Mouse (Mus musculus) spleen, postnatal 14 days (tissue): Measurements from ENCODE around the gene Nob1.
A peak's percentile ranks its signal among the peaks of the same experiment; 100 is the strongest.

Experiments used
- DNase-seq, 2 experiments: peaks; one replicate each; pipeline ENCODE4 v3.0.0; 2021 to 2022; ENCODE audit warnings: low spot score in 2 of 2

Gene Nob1

GRCm38 (mm10) chr8:107435962-107436831, 11.3 kb upstream of the Nob1 start, which contains the start of gene Wwp2:
Gene Wwp2 (plus strand): TSS chr8:107436365.
- peak; percentile 67 to 77 for DNase-seq

GRCm38 (mm10) chr8:107435421-107435961, 10.6 kb upstream of the Nob1 start:
- DNase-seq: no peak

GRCm38 (mm10) chr8:107430821-107431220, 6.0 kb upstream of the Nob1 start:
- DNase-seq: no peak

GRCm38 (mm10) chr8:107425230-107425597, 363 bp upstream of the Nob1 start:
- no peak for DNase-seq

GRCm38 (mm10) chr8:107424176-107424575, 675 bp downstream of the Nob1 start:
- DNase-seq: no peak

GRCm38 (mm10) chr8:107417001-107417400, 7.8 kb downstream of the Nob1 start:
- DNase-seq: no peak

GRCm38 (mm10) chr8:107413881-107414280, 11.0 kb downstream of the Nob1 start:
- no peak for DNase-seq

GRCm38 (mm10) chr8:107412552-107412951, 12.3 kb downstream of the Nob1 start:
- DNase-seq: no peak

- DNase-seq: no peak
Observed at GRCm38 (mm10) chr8:107411391-107411790, 13.5 kb downstream of the Nob1 start.

GRCm38 (mm10) chr8:107405935-107406334, 18.9 kb downstream of the Nob1 start:
- DNase-seq: no peak

GRCm38 (mm10) chr8:107404057-107404456, 20.8 kb downstream of the Nob1 start:
- no peak for DNase-seq

GRCm38 (mm10) chr8:107403038-107403781, 21.6 kb downstream of the Nob1 start, which contains the start of gene Nqo1:
Gene Nqo1 (minus strand): TSS chr8:107403206.
- peak; percentile 49 to 64 for DNase-seq

- DNase-seq: no peak
Observed at GRCm38 (mm10) chr8:107401866-107402265, 23.0 kb downstream of the Nob1 start.

- DNase-seq: no peak
Observed at GRCm38 (mm10) chr8:107399495-107399894, 25.4 kb downstream of the Nob1 start.

- DNase-seq: no peak
Observed at GRCm38 (mm10) chr8:107397665-107398064, 27.2 kb downstream of the Nob1 start.

GRCm38 (mm10) chr8:107396106-107396670, 28.7 kb downstream of the Nob1 start:
- DNase-seq: no peak

GRCm38 (mm10) chr8:107395397-107395796, 29.5 kb downstream of the Nob1 start:
- DNase-seq: no peak

- no peak for DNase-seq
Observed at GRCm38 (mm10) chr8:107391136-107391516, 33.7 kb downstream of the Nob1 start.

GRCm38 (mm10) chr8:107390476-107391135, 34.2 kb downstream of the Nob1 start:
- no peak for DNase-seq

GRCm38 (mm10) chr8:107389557-107389956, 35.3 kb downstream of the Nob1 start:
- DNase-seq: no peak

- DNase-seq: peak in 1 of 2 experiments; percentile 8
Observed at GRCm38 (mm10) chr8:107387861-107388260, 37.0 kb downstream of the Nob1 start.

- DNase-seq: no peak
Observed at GRCm38 (mm10) chr8:107386642-107387041, 38.2 kb downstream of the Nob1 start.
